Mouse (Mus musculus) intestine, embryonic 14.5 days (tissue): ENCODE data around the gene Rilpl1. TPM values are rescaled to one million over a fixed set of nuclear protein-coding genes. Genes with fewer than 3 reads are reported as not detected.

Source experiments
- ATAC-seq: fragments of 200-750 bp; cut with Nextera tagmentation; replicated peaks from 2 replicates; pipeline ENCODE4 v1.8.0; 2017; ENCODE audit warnings: low read depth, moderate number of reproducible peaks, moderate TSS enrichment, moderate library complexity; ENCODE audit not compliant: low FRiP score, low TSS enrichment
- DNase-seq: peaks from one replicate; pipeline ENCODE4 v3.0.0-alpha.2; 2018; ENCODE audit warnings: low spot score
- H3K27ac ChIP-seq: fragments of 300-500 bp; sonication (generic); 2 replicates; pipeline ENCODE4 v1.5.1; 2014; ENCODE audit warnings: low read depth, mild to moderate bottlenecking, control low read depth
- H3K27me3 ChIP-seq: fragments of 300-500 bp; sonication (generic); replicated peaks from 2 replicates; pipeline ENCODE4 v1.6.1; 2014; ENCODE audit warnings: low read length, control low read depth; ENCODE audit not compliant: control insufficient read depth, insufficient read depth
- H3K36me3 ChIP-seq: fragments of 300-500 bp; sonication (generic); 2 replicates; pipeline ENCODE4 v1.6.1; 2014; ENCODE audit warnings: low read length, control low read depth; ENCODE audit not compliant: control insufficient read depth, insufficient read depth
- H3K4me1 ChIP-seq: fragments of 300-500 bp; sonication (generic); replicated peaks from 2 replicates; pipeline ENCODE4 v1.6.1; 2014; ENCODE audit warnings: low read length, control low read depth, mixed read lengths; ENCODE audit not compliant: control insufficient read depth, insufficient read depth
- H3K4me2 ChIP-seq: fragments of 300-500 bp; sonication (generic); 2 replicates; pipeline ENCODE4 v1.6.1; 2014; ENCODE audit warnings: low read length
- H3K4me3 ChIP-seq: fragments of 300-500 bp; sonication (generic); 2 replicates; pipeline ENCODE4 v1.5.1; 2014; ENCODE audit warnings: low read depth, low read length, control low read depth, mixed read lengths
- H3K9ac ChIP-seq: fragments of 300-500 bp; sonication (generic); 2 replicates; pipeline ENCODE4 v1.6.1; 2014; ENCODE audit warnings: mild to moderate bottlenecking, low read length
- H3K9me3 ChIP-seq: fragments of 300-500 bp; sonication (generic); 2 replicates; pipeline ENCODE4 v1.6.1; 2016; ENCODE audit warnings: low read length, control low read depth; ENCODE audit not compliant: control insufficient read depth
- WGBS: fragments of 180-500 bp; shearing (Covaris S2); extraction: QIAGEN DNeasy Blood & Tissue Kit; methylation state at CpG from one replicate; pipeline ENCODE4 v1.1.7; 2014; 5-methylcytosine and 5-hydroxymethylcytosine counted together
- polyA plus RNA-seq: library from polyadenylated mRNA; unstranded; fragments of >200 nt; fragmentation: Nextera tagmentation; extraction: Ambion mirVana; gene quantifications from 2 replicates; pipeline ENCODE4 v1.2.1, GENCODE M21; 2014

Rilpl1 gene
- polyA plus RNA-seq, 1 experiment from 2014 or later, result 14.9 TPM

- no peaks in the 10 kb centered on the region for H3K27me3 ChIP-seq
- no peak overlapping the region for H3K27ac ChIP-seq
- no peak overlapping the region for H3K4me2 ChIP-seq
- ATAC-seq, result no peak
- peaks cover 10% of the 10 kb centered on the region; the same call in 1 of the 2 replicates for H3K4me1 ChIP-seq
- DNase-seq, result no peak
- no peaks in the 10 kb centered on the region for H3K36me3 ChIP-seq
- H3K4me3 ChIP-seq, result no peak overlapping the region
- H3K9me3 ChIP-seq, result no peaks in the 10 kb centered on the region
- H3K9ac ChIP-seq, result no peak overlapping the region
- 80% methylated on average over 4 of the region's 4 CpGs for WGBS
These were observed 51.1 kb downstream of the Rilpl1 start for GRCm38 (mm10) chr5:124480119-124480518.

GRCm38 (mm10) chr5:124478873-124479204, 52.4 kb downstream of the Rilpl1 start:
- Histone ChIP-seq H3K4me3 (no peak overlapping the region), H3K4me1 (peaks cover 11% of the 10 kb centered on the region; the same call in 1 of the 2 replicates), H3K27ac (peak overlapping the region; percentile 69), H3K9ac (no peak overlapping the region), H3K4me2 (peak overlapping the region; percentile 67; the same call in 1 of the 2 replicates), H3K27me3 (no peaks in the 10 kb centered on the region), H3K36me3 (no peaks in the 10 kb centered on the region), H3K9me3 (no peaks in the 10 kb centered on the region)
- ATAC-seq (no peak), DNase-seq (no peak)
- WGBS, result 82% methylated on average over 1 of the region's 1 CpGs

- H3K4me2 ChIP-seq, result no peak overlapping the region
- H3K4me1 ChIP-seq, result 0 out of 2 replicates have a peak, but pooled peaks cover 3% of the 10 kb centered on the region
- peaks cover 22% of the 10 kb centered on the region; the same call in 1 of the 2 replicates for H3K36me3 ChIP-seq
- DNase-seq (no peak), ATAC-seq (no peak)
- no peak overlapping the region for H3K4me3 ChIP-seq
- no peaks in the 10 kb centered on the region for H3K27me3 ChIP-seq
- 79% methylated on average over 6 of the region's 6 CpGs for WGBS
- no peaks in the 10 kb centered on the region for H3K9me3 ChIP-seq
- H3K9ac ChIP-seq, result no peak overlapping the region
- no peak overlapping the region for H3K27ac ChIP-seq
These were observed 60.5 kb downstream of the Rilpl1 start for GRCm38 (mm10) chr5:124470591-124471171.

- no peaks in the 10 kb centered on the region for H3K9me3 ChIP-seq
- no peak for ATAC-seq
- H3K36me3 ChIP-seq, result peaks cover 22% of the 10 kb centered on the region; the same call in 1 of the 2 replicates
- H3K9ac ChIP-seq, result no peak overlapping the region
- no peak overlapping the region for H3K4me3 ChIP-seq
- H3K4me2 ChIP-seq, result no peak overlapping the region
- WGBS, result 89% methylated on average over 6 of the region's 6 CpGs
- no peaks in the 10 kb centered on the region for H3K4me1 ChIP-seq
- no peaks in the 10 kb centered on the region for H3K27me3 ChIP-seq
- H3K27ac ChIP-seq, result no peak overlapping the region
- DNase-seq, result no peak
These were observed 61.7 kb downstream of the Rilpl1 start for GRCm38 (mm10) chr5:124469486-124469885.

GRCm38 (mm10) chr5:124468365-124468764, 62.8 kb downstream of the Rilpl1 start:
- Histone ChIP-seq H3K9me3 (no peaks in the 10 kb centered on the region), H3K9ac (no peak overlapping the region), H3K27me3 (no peaks in the 10 kb centered on the region), H3K4me1 (no peaks in the 10 kb centered on the region), H3K4me3 (no peak overlapping the region), H3K36me3 (peaks cover 29% of the 10 kb centered on the region), H3K4me2 (no peak overlapping the region), H3K27ac (no peak overlapping the region)
- ATAC-seq (no peak), DNase-seq (no peak)
- 90% methylated on average over 7 of the region's 7 CpGs for WGBS

GRCm38 (mm10) chr5:124467766-124468165, 63.4 kb downstream of the Rilpl1 start:
- H3K4me2 ChIP-seq, result no peak overlapping the region
- no peaks in the 10 kb centered on the region for H3K9me3 ChIP-seq
- H3K27me3 ChIP-seq, result no peaks in the 10 kb centered on the region
- H3K4me1 ChIP-seq, result no peaks in the 10 kb centered on the region
- H3K4me3 ChIP-seq, result no peak overlapping the region
- H3K9ac ChIP-seq, result no peak overlapping the region
- H3K27ac ChIP-seq, result no peak overlapping the region
- WGBS, result 94% methylated on average over 1 of the region's 1 CpGs
- H3K36me3 ChIP-seq, result peaks cover 35% of the 10 kb centered on the region
- ATAC-seq, result no peak
- DNase-seq, result no peak

- DNase-seq, result no peak
- Histone ChIP-seq H3K9ac (no peak overlapping the region), H3K4me3 (no peak overlapping the region), H3K27ac (no peak overlapping the region), H3K36me3 (peaks cover 62% of the 10 kb centered on the region), H3K9me3 (no peaks in the 10 kb centered on the region), H3K4me1 (no peaks in the 10 kb centered on the region), H3K4me2 (no peak overlapping the region), H3K27me3 (no peaks in the 10 kb centered on the region)
- ATAC-seq, result no peak
These were observed 66.3 kb downstream of the Rilpl1 start for GRCm38 (mm10) chr5:124464905-124465304.

- H3K9me3 ChIP-seq, result no peaks in the 10 kb centered on the region
- no peaks in the 10 kb centered on the region for H3K4me1 ChIP-seq
- ATAC-seq, result no peak
- no peak overlapping the region for H3K27ac ChIP-seq
- H3K4me3 ChIP-seq, result no peak overlapping the region
- H3K4me2 ChIP-seq, result no peak overlapping the region
- no peak overlapping the region for H3K9ac ChIP-seq
- no peaks in the 10 kb centered on the region for H3K27me3 ChIP-seq
- WGBS, result 94% methylated on average over 5 of the region's 5 CpGs
- H3K36me3 ChIP-seq, result peaks cover 65% of the 10 kb centered on the region
- no peak for DNase-seq
These were observed 67.7 kb downstream of the Rilpl1 start for GRCm38 (mm10) chr5:124463462-124463861.

GRCm38 (mm10) chr5:124462297-124463025, 68.7 kb downstream of the Rilpl1 start:
- peaks cover 69% of the 10 kb centered on the region for H3K36me3 ChIP-seq
- WGBS, result 88% methylated on average over 8 of the region's 8 CpGs
- H3K4me2 ChIP-seq, result no peak overlapping the region
- H3K27ac ChIP-seq, result no peak overlapping the region
- H3K9ac ChIP-seq, result no peak overlapping the region
- ATAC-seq (no peak), DNase-seq (no peak)
- no peaks in the 10 kb centered on the region for H3K4me1 ChIP-seq
- no peaks in the 10 kb centered on the region for H3K9me3 ChIP-seq
- no peak overlapping the region for H3K4me3 ChIP-seq
- H3K27me3 ChIP-seq, result no peaks in the 10 kb centered on the region
